In the genomic region with DNA sequence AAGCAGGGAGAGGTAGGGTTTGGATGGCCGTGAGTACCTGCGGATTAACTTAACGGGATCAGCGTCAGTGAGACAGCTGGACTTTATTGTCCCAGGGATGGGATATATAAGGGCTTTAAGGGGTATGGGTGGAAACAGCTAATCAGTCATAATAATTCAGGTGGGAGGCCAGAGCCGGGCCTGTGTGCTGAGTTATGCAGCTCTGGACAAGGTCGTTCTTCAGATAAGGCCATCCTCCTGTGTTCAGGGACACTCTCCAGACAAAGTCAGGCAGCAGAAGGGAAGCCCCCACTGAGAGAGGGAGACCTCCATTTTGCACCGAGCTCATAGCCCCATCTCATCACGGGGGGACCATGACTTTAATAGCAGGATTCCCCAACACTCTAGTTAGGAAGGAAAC, we compare ENCODE assay signal across 25 mouse cellular contexts. TPM values are rescaled to one million over a fixed set of nuclear protein-coding genes. Genes with fewer than 3 reads are reported as not detected.
A peak's percentile ranks its signal among the peaks of the same experiment; 100 is the strongest.
DNase-seq lines count a peak whose midpoint lies in the region; ATAC-seq and TF ChIP-seq lines count a peak whose summit lies in the region.
"Had no signal": no experiment of that assay in that cellular context is flagged by ENCODE, and none has a peak within 500 bp of the region (broad histone marks: within the 10 kb centered on the region; RNA-seq: fewer than 3 reads in every experiment).

No protein-coding gene starts in this region.

- peak; percentile 67 to 80 for DNase-seq in adrenal gland, adult (ENCODE audit: inconsistent age in 2 of 2, low spot score in 1 of 2)
- no peak for DNase-seq in adrenal gland, postnatal 25 days
- DNase-seq in adrenal gland, adult 8-10 months = peak; percentile 58
- DNase-seq in adrenal gland, postnatal 14 days = no peak
- peak; percentile 11 for DNase-seq in MEL (ENCODE audit: low read depth, low spot score)
- DNase-seq in adrenal gland, postnatal 36 days = peak; percentile 45 to 49
- DNase-seq: B cell, adult 2 months; cerebellum, adult 11 months; cerebellum, adult 18-20 months; cerebellum, adult 8-10 months; cerebellum, adult 9-11 months; cerebellum, postnatal 14 days; cerebellum, postnatal 36 days; embryo, embryonic 11 days; forebrain, postnatal 0 days had no signal

- H3K27me3 ChIP-seq in MEL (ENCODE audit: control insufficient read depth in 1 of 2, insufficient read depth in 2 of 2, low read length in 2 of 2) = no peaks in the 10 kb centered on the region
- no peaks in the 10 kb centered on the region for H3K27me3 ChIP-seq in forebrain, embryonic 15.5 days
- H3K27me3 ChIP-seq: embryonic facial prominence, embryonic 13.5 days; embryonic facial prominence, embryonic 15.5 days; forebrain, embryonic 12.5 days had no signal

- no peak for TF ChIP-seq CTCF in MEL (IDR thresholded peaks at IDR 0.05 in 2 of 3, conservative IDR thresholded peaks at IDR 0.05 in 1 of 3; ENCODE audit: control insufficient read depth in 1 of 3, insufficient read depth in 1 of 3, low read depth in 2 of 3, low read length in 3 of 3, poor library complexity in 1 of 3, severe bottlenecking in 1 of 3)

- no peaks in the 10 kb centered on the region for H3K36me3 ChIP-seq in MEL (ENCODE audit: control insufficient read depth in 1 of 2, insufficient read depth in 2 of 2, low read length in 2 of 2)
- no peaks in the 10 kb centered on the region for H3K36me3 ChIP-seq in forebrain, embryonic 15.5 days
- H3K36me3 ChIP-seq: embryonic facial prominence, embryonic 13.5 days; embryonic facial prominence, embryonic 15.5 days; forebrain, embryonic 10.5 days; forebrain, embryonic 12.5 days; G1E had no signal

- 80% methylated on average over 8 of the region's 8 CpGs for WGBS in forebrain, embryonic 15.5 days

- TF ChIP-seq EP300 in MEL (IDR thresholded peaks at IDR 0.05; ENCODE audit: low read depth in 1 of 2, low read length in 2 of 2) = no peak

- TF ChIP-seq POLR2A in MEL (IDR thresholded peaks at IDR 0.05; ENCODE audit: control insufficient read depth in 1 of 2, insufficient read depth in 1 of 2, low read depth in 1 of 2, low read length in 2 of 2, poor library complexity in 1 of 2) = no peak

- ATAC-seq in forebrain, embryonic 15.5 days (replicated peaks) = no peak
- ATAC-seq: CD4-positive, CD25-positive, alpha-beta regulatory T cell, adult 4 months; forebrain, embryonic 14.5 days; forebrain, postnatal 0 days had no signal

- H3K4me3 ChIP-seq in MEL (ENCODE audit: control insufficient read depth in 1 of 2, insufficient read depth in 1 of 2, low read depth in 2 of 2, low read length in 2 of 2) = no peak overlapping the region
- no peak overlapping the region for H3K4me3 ChIP-seq in forebrain, embryonic 15.5 days
- H3K4me3 ChIP-seq: embryonic facial prominence, embryonic 13.5 days; embryonic facial prominence, embryonic 15.5 days; erythroblast, embryonic 14.5 days; forebrain, embryonic 10.5 days; forebrain, embryonic 12.5 days had no signal

- no peak for TF ChIP-seq RAD21 in MEL (IDR thresholded peaks at IDR 0.05; ENCODE audit: low read depth, low read length)

- peaks cover 6 to 12% of the 10 kb centered on the region in 2 experiments for H3K4me1 ChIP-seq in MEL (ENCODE audit: control insufficient read depth in 1 of 2, insufficient read depth in 2 of 2, low read length in 2 of 2)
- H3K4me1 ChIP-seq in forebrain, embryonic 15.5 days = no peaks in the 10 kb centered on the region
- H3K4me1 ChIP-seq: embryonic facial prominence, embryonic 13.5 days; embryonic facial prominence, embryonic 15.5 days; forebrain, embryonic 10.5 days; forebrain, embryonic 12.5 days had no signal

- H3K9ac ChIP-seq in MEL (ENCODE audit: control insufficient read depth, low read depth, low read length, poor library complexity, severe bottlenecking) = no peak overlapping the region
- H3K9ac ChIP-seq in forebrain, embryonic 15.5 days (replicated peaks) = no peak overlapping the region
- H3K9ac ChIP-seq: embryonic facial prominence, embryonic 13.5 days; embryonic facial prominence, embryonic 15.5 days; forebrain, embryonic 12.5 days; forebrain, postnatal 0 days had no signal

- H3K4me2 ChIP-seq in forebrain, embryonic 15.5 days (replicated peaks) = no peak overlapping the region
- H3K4me2 ChIP-seq: embryonic facial prominence, embryonic 13.5 days; embryonic facial prominence, embryonic 15.5 days; forebrain, embryonic 12.5 days had no signal

- H3K27ac ChIP-seq in MEL (ENCODE audit: control insufficient read depth, low read depth, low read length) = no peak overlapping the region
- H3K27ac ChIP-seq in forebrain, embryonic 15.5 days (replicated peaks) = no peak overlapping the region
- H3K27ac ChIP-seq: embryonic facial prominence, embryonic 13.5 days; embryonic facial prominence, embryonic 15.5 days; forebrain, embryonic 10.5 days; forebrain, embryonic 12.5 days had no signal

- H3K79me2 ChIP-seq in MEL (ENCODE audit: control insufficient read depth, insufficient read depth, low read length, poor library complexity) = no peaks in the 10 kb centered on the region

- no peaks in the 10 kb centered on the region for H3K9me3 ChIP-seq in MEL (replicated peaks; ENCODE audit: insufficient read depth, low read length)
- H3K9me3 ChIP-seq in forebrain, embryonic 15.5 days = no peaks in the 10 kb centered on the region
- H3K9me3 ChIP-seq: embryonic facial prominence, embryonic 15.5 days had no signal

TF ChIP-seq in MEL, 35 proteins besides CTCF, POLR2A, EP300 and RAD21:
- no peak for TF ChIP-seq ELF1 (IDR thresholded peaks at IDR 0.05; ENCODE audit: low read depth, low read length)
- TF ChIP-seq GABPA (IDR thresholded peaks at IDR 0.05; ENCODE audit: low read depth, low read length) = 0 out of 2 replicates have a peak, but pooled peaks have one; percentile 45

RNA-seq across cellular contexts. Expression of gene Dnah10, which starts 56.8 kb away (rescaled TPM):
- total RNA-seq in adrenal gland, postnatal 25 days (2021) = 3.2 and 3.4 TPM in 2 replicates
- 10 to 100 TPM in 1 of 4 experiments, 1 to 10 TPM in 3; 1.7 to 10.5 (median 5.8) TPM for total RNA-seq in adrenal gland, adult 8-10 months (2022)
- total RNA-seq in adrenal gland, postnatal 14 days (2021) = 0.78 and 0.94 TPM in 2 replicates
- 0.03 and 0.04 TPM in 2 replicates for total RNA-seq in MEL (2012; rRNA removed)
- under 1 TPM in 1 of 2 experiments, not detected in 1; 0.11 TPM for polyA plus RNA-seq in MEL (2012; ENCODE audit: insufficient read depth in 1 of 2, insufficient read length in 2 of 2, low read depth in 1 of 2, low replicate concordance in 2 of 2, missing spikeins in 1 of 2)
- total RNA-seq in adrenal gland, postnatal 36 days (2021) = 1 to 10 TPM in 1 of 2 experiments, under 1 TPM in 1; 0.69 to 2.8 TPM
- polyA plus RNA-seq in forebrain, embryonic 15.5 days (2015; fragmentation: Nextera tagmentation; extraction: Ambion mirVana) = 0.11 and 0.14 TPM in 2 replicates
- total RNA-seq: common myeloid progenitor, adult 5-6 weeks had no signal
- polyA plus RNA-seq: forebrain, embryonic 10.5 days; G1E had no signal

Comparison
In these comparisons a context has a peak if more than half of its experiments do, and no peak if none do; other contexts are left out.
1. DNase-seq: peak in adrenal gland, adult (2 of 2), adrenal gland, adult 8-10 months (single experiment), MEL (single experiment) and adrenal gland, postnatal 36 days (2 of 2); none in adrenal gland, postnatal 25 days (single experiment) and adrenal gland, postnatal 14 days (single experiment).